Mouse (Mus musculus) kidney, embryonic 15.5 days (tissue): ENCODE data around the gene Rab17. TPM values are rescaled to one million over a fixed set of nuclear protein-coding genes. Genes with fewer than 3 reads are reported as not detected.

Source experiments
- ATAC-seq: fragments of 200-750 bp; cut with Nextera tagmentation; replicated peaks from 2 replicates; pipeline ENCODE4 v1.8.0; 2017; ENCODE audit warnings: moderate TSS enrichment; ENCODE audit not compliant: low FRiP score
- H3K27ac ChIP-seq: fragments of 300-500 bp; sonication (generic); 2 replicates; pipeline ENCODE4 v1.5.1; 2015; ENCODE audit warnings: mild to moderate bottlenecking, inconsistent platforms
- H3K27me3 ChIP-seq: fragments of 300-500 bp; sonication (generic); 2 replicates; pipeline ENCODE4 v1.6.1; 2015; ENCODE audit warnings: inconsistent platforms
- H3K36me3 ChIP-seq: fragments of 300-500 bp; sonication (generic); 2 replicates; pipeline ENCODE4 v1.6.1; 2015; ENCODE audit warnings: inconsistent platforms
- H3K4me1 ChIP-seq: fragments of 300-500 bp; sonication (generic); 2 replicates; pipeline ENCODE4 v1.6.1; 2015; ENCODE audit warnings: inconsistent platforms
- H3K4me2 ChIP-seq: fragments of 300-500 bp; sonication (generic); 2 replicates; pipeline ENCODE4 v1.6.1; 2015; ENCODE audit warnings: moderate library complexity, mild to moderate bottlenecking, inconsistent platforms
- H3K4me3 ChIP-seq: fragments of 300-500 bp; sonication (generic); replicated peaks from 2 replicates; pipeline ENCODE4 v1.5.1; 2015; ENCODE audit warnings: mild to moderate bottlenecking, inconsistent platforms
- H3K9ac ChIP-seq: fragments of 300-500 bp; sonication (generic); 2 replicates; pipeline ENCODE4 v1.6.1; 2015; ENCODE audit warnings: mild to moderate bottlenecking, inconsistent platforms
- H3K9me3 ChIP-seq: fragments of 300-500 bp; sonication (generic); replicated peaks from 2 replicates; pipeline ENCODE4 v1.6.1; 2016; ENCODE audit warnings: inconsistent platforms
- WGBS: fragments of 180-500 bp; shearing (Covaris S2); methylation state at CpG from one replicate; pipeline ENCODE4 v1.1.7; 2015; ENCODE audit warnings: mixed read lengths; 5-methylcytosine and 5-hydroxymethylcytosine counted together
- polyA plus RNA-seq: library from polyadenylated mRNA; unstranded; fragments of >200 nt; fragmentation: Nextera tagmentation; extraction: Ambion mirVana; gene quantifications from 2 replicates; pipeline ENCODE4 v1.2.1, GENCODE M21; 2015

The Rab17 gene
- polyA plus RNA-seq: 8.3 and 9.6 TPM in 2 replicates

GRCm38 (mm10) chr1:90969347-90969784 is at the start of gene Rab17:
Gene Rab17, minus strand, starts transcription at chr1:90969661.
- no peaks in the 10 kb centered on the region for H3K36me3 ChIP-seq
- H3K4me1 ChIP-seq: peaks cover 36% of the 10 kb centered on the region
- H3K4me3 ChIP-seq: peak within 1 kb of the TSS; percentile 22; the same call in 1 of the 2 replicates
- peaks cover 14% of the 10 kb centered on the region for H3K27me3 ChIP-seq
- H3K27ac ChIP-seq: peak within 1 kb of the TSS; percentile 80
- H3K4me2 ChIP-seq: peak within 1 kb of the TSS; percentile 44
- 15% methylated on average over 9 of the region's 9 CpGs for WGBS
- ATAC-seq: peak; percentile 78
- 0 out of 2 replicates have a peak within 1 kb of the TSS, but pooled peaks have one; percentile 9 for H3K9ac ChIP-seq
- no peaks in the 10 kb centered on the region for H3K9me3 ChIP-seq

- ATAC-seq: no peak
- Histone ChIP-seq H3K36me3 (no peaks in the 10 kb centered on the region), H3K4me3 (peak overlapping the region; percentile 21; the same call in 1 of the 2 replicates), H3K4me1 (peaks cover 30% of the 10 kb centered on the region), H3K27ac (peak overlapping the region; percentile 27; the same call in 1 of the 2 replicates), H3K4me2 (peak overlapping the region; percentile 47), H3K9ac (0 out of 2 replicates have a peak overlapping the region, but pooled peaks have one; percentile 4), H3K27me3 (no peaks in the 10 kb centered on the region), H3K9me3 (no peaks in the 10 kb centered on the region)
- WGBS: 15% methylated on average over 20 of the region's 20 CpGs
Observed at GRCm38 (mm10) chr1:91017111-91017758, 47.8 kb upstream of the Rab17 start.

GRCm38 (mm10) chr1:91015571-91015970 is 46.1 kb upstream of the Rab17 start:
- Histone ChIP-seq H3K27ac (no peak overlapping the region), H3K36me3 (no peaks in the 10 kb centered on the region), H3K27me3 (no peaks in the 10 kb centered on the region), H3K4me2 (no peak overlapping the region), H3K4me3 (no peak overlapping the region), H3K9ac (no peak overlapping the region), H3K4me1 (peaks cover 46% of the 10 kb centered on the region), H3K9me3 (no peaks in the 10 kb centered on the region)
- 67% methylated on average over 7 of the region's 7 CpGs for WGBS
- no peak for ATAC-seq

GRCm38 (mm10) chr1:91013803-91014202 is 44.3 kb upstream of the Rab17 start:
- H3K4me2 ChIP-seq: no peak overlapping the region
- H3K9me3 ChIP-seq: no peaks in the 10 kb centered on the region

GRCm38 (mm10) chr1:91011336-91011735 is 41.9 kb upstream of the Rab17 start:
- no peak overlapping the region for H3K4me3 ChIP-seq
- WGBS: 69% methylated on average over 3 of the region's 3 CpGs
- H3K9me3 ChIP-seq: no peaks in the 10 kb centered on the region
- ATAC-seq: no peak
- H3K4me1 ChIP-seq: peaks cover 39% of the 10 kb centered on the region
- H3K27ac ChIP-seq: no peak overlapping the region
- no peak overlapping the region for H3K9ac ChIP-seq
- no peaks in the 10 kb centered on the region for H3K36me3 ChIP-seq
- H3K27me3 ChIP-seq: no peaks in the 10 kb centered on the region
- no peak overlapping the region for H3K4me2 ChIP-seq

More at GRCm38 (mm10) chr1:91013803-91014202, 44.3 kb upstream of the Rab17 start:
- H3K4me3 ChIP-seq: no peak overlapping the region
- peaks cover 51% of the 10 kb centered on the region for H3K4me1 ChIP-seq
- H3K36me3 ChIP-seq: no peaks in the 10 kb centered on the region
- 63% methylated on average over 3 of the region's 3 CpGs for WGBS
- 0 out of 2 replicates have a peak overlapping the region, but pooled peaks have one; percentile 9 for H3K27ac ChIP-seq
- no peaks in the 10 kb centered on the region for H3K27me3 ChIP-seq
- no peak overlapping the region for H3K9ac ChIP-seq
- no peak; the same call in 1 of the 2 replicates for ATAC-seq

- ATAC-seq: no peak
- Histone ChIP-seq H3K27ac (no peak overlapping the region), H3K4me1 (peaks cover 39% of the 10 kb centered on the region), H3K9ac (no peak overlapping the region), H3K4me3 (no peak overlapping the region), H3K36me3 (no peaks in the 10 kb centered on the region), H3K27me3 (no peaks in the 10 kb centered on the region), H3K9me3 (no peaks in the 10 kb centered on the region), H3K4me2 (no peak overlapping the region)
- 81% methylated on average over 2 of the region's 2 CpGs for WGBS
Observed at GRCm38 (mm10) chr1:91010716-91011115, 41.3 kb upstream of the Rab17 start.

- WGBS: 81% methylated on average over 7 of the region's 7 CpGs
Observed at GRCm38 (mm10) chr1:91010216-91010615, 40.8 kb upstream of the Rab17 start.

GRCm38 (mm10) chr1:91009266-91009665 is 39.8 kb upstream of the Rab17 start:
- H3K27me3 ChIP-seq: no peaks in the 10 kb centered on the region

More at GRCm38 (mm10) chr1:91010216-91010615, 40.8 kb upstream of the Rab17 start:
- Histone ChIP-seq H3K4me1 (peaks cover 36% of the 10 kb centered on the region), H3K9me3 (no peaks in the 10 kb centered on the region), H3K4me2 (no peak overlapping the region), H3K27me3 (no peaks in the 10 kb centered on the region), H3K9ac (no peak overlapping the region), H3K36me3 (no peaks in the 10 kb centered on the region), H3K27ac (no peak overlapping the region), H3K4me3 (no peak overlapping the region)
- ATAC-seq: no peak

GRCm38 (mm10) chr1:91008746-91009145 is 39.3 kb upstream of the Rab17 start:
- Histone ChIP-seq H3K4me2 (no peak overlapping the region), H3K27ac (no peak overlapping the region), H3K27me3 (no peaks in the 10 kb centered on the region), H3K36me3 (no peaks in the 10 kb centered on the region), H3K4me3 (no peak overlapping the region), H3K4me1 (peaks cover 33% of the 10 kb centered on the region), H3K9me3 (no peaks in the 10 kb centered on the region), H3K9ac (no peak overlapping the region)
- ATAC-seq: no peak
- WGBS: 83% methylated on average over 9 of the region's 9 CpGs

More at GRCm38 (mm10) chr1:91009266-91009665, 39.8 kb upstream of the Rab17 start:
- 85% methylated on average over 6 of the region's 6 CpGs for WGBS
- Histone ChIP-seq H3K4me3 (no peak overlapping the region), H3K27ac (no peak overlapping the region), H3K4me1 (peaks cover 36% of the 10 kb centered on the region), H3K9ac (no peak overlapping the region), H3K4me2 (no peak overlapping the region), H3K9me3 (no peaks in the 10 kb centered on the region), H3K36me3 (no peaks in the 10 kb centered on the region)
- ATAC-seq: no peak

- Histone ChIP-seq H3K9me3 (no peaks in the 10 kb centered on the region), H3K4me3 (no peak overlapping the region), H3K9ac (no peak overlapping the region), H3K27ac (no peak overlapping the region), H3K36me3 (no peaks in the 10 kb centered on the region), H3K4me2 (no peak overlapping the region), H3K4me1 (peaks cover 29% of the 10 kb centered on the region), H3K27me3 (no peaks in the 10 kb centered on the region)
- ATAC-seq: no peak
- WGBS: 92% methylated on average over 14 of the region's 14 CpGs
Observed at GRCm38 (mm10) chr1:91008147-91008682, 38.8 kb upstream of the Rab17 start.

- Histone ChIP-seq H3K9me3 (no peaks in the 10 kb centered on the region), H3K27me3 (no peaks in the 10 kb centered on the region), H3K36me3 (no peaks in the 10 kb centered on the region), H3K4me1 (peaks cover 16% of the 10 kb centered on the region), H3K4me3 (no peak overlapping the region), H3K27ac (no peak overlapping the region), H3K9ac (no peak overlapping the region), H3K4me2 (no peak overlapping the region)
- WGBS: 83% methylated on average over 9 of the region's 9 CpGs
- no peak for ATAC-seq
Observed at GRCm38 (mm10) chr1:91006708-91007107, 37.2 kb upstream of the Rab17 start.

- no peak overlapping the region for H3K4me3 ChIP-seq
- no peak overlapping the region for H3K4me2 ChIP-seq
- H3K4me1 ChIP-seq: peaks cover 9% of the 10 kb centered on the region; the same call in 1 of the 2 replicates
- H3K9me3 ChIP-seq: no peaks in the 10 kb centered on the region
- ATAC-seq: no peak
- H3K27me3 ChIP-seq: no peaks in the 10 kb centered on the region
- H3K27ac ChIP-seq: no peak overlapping the region
- H3K9ac ChIP-seq: no peak overlapping the region
- H3K36me3 ChIP-seq: no peaks in the 10 kb centered on the region
- 65% methylated on average over 5 of the region's 5 CpGs for WGBS
Observed at GRCm38 (mm10) chr1:91006037-91006436, 36.6 kb upstream of the Rab17 start.
